Mouse (Mus musculus): Measurements from ENCODE around the gene Gm15517. TPM values are rescaled to one million over a fixed set of nuclear protein-coding genes. Genes with fewer than 3 reads are reported as not detected.
"Not testable (repeated sequence)": the region's sequence is repeated elsewhere in the genome, so short reads cannot be mapped to it uniquely, and the experiment has no call there.

Gm15517 gene
- total RNA-seq, 2 experiments from 2014 or later: not detected

- no peak for DNase-seq (ENCODE audit: extremely low spot score in 1 of 2, low spot score in 1 of 2)
Observed at GRCm38 (mm10) chr7:44268117-44268516, 6.9 kb downstream of the Gm15517 start.

GRCm38 (mm10) chr7:44269397-44269796, 8.2 kb downstream of the Gm15517 start:
- DNase-seq (ENCODE audit: extremely low spot score in 1 of 2, low spot score in 1 of 2): no peak

- no peak for DNase-seq (ENCODE audit: extremely low spot score in 1 of 2, low spot score in 1 of 2)
Observed at GRCm38 (mm10) chr7:44271309-44271708, 10.1 kb downstream of the Gm15517 start.

GRCm38 (mm10) chr7:44272546-44272945, 11.3 kb downstream of the Gm15517 start:
- no peak for DNase-seq (ENCODE audit: extremely low spot score in 1 of 2, low spot score in 1 of 2)

DNA sequence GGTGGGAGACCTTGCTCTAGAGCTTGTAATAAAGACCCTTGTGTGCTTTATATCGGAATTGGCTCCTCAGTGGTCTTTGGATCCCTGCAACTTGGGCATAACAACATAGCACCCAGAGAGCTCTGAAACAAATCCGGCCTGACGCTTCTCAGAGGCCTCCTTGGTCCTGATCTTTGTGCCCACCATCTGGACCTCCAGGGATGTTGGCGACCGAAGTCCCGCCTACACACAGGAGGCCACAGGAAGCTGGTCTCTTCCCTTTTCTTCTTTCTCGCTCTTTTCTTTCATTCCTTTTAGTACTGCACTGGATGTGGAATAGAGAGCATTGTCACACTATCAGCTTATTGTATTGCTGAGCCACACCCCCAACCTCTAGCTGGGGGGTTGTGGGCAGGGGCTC, 12.2 kb downstream of the Gm15517 start:
- no peak for DNase-seq (ENCODE audit: extremely low spot score in 1 of 2, low spot score in 1 of 2)

GRCm38 (mm10) chr7:44274096-44274495, 12.8 kb downstream of the Gm15517 start:
- DNase-seq (ENCODE audit: extremely low spot score in 1 of 2, low spot score in 1 of 2): no peak

DNA sequence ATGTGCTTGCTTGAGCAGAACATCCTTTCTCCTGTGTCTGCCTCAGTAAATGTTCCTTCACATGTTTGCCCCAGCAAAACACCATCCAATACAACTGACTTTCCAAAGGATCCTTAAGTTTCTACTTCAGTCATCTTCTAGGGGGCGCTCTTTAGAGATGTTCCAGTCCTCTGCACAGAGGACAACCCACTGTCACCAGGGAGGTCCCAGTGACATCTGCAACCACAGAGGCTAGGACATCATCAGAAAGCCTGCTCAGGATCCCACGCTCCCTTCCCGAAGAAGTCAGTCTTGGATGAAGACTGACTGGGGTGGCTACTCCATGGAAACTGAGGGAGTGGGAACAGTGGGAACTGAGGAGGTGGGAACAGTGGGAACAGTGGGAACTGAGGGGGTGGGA, 14.3 kb downstream of the Gm15517 start:
- DNase-seq (ENCODE audit: extremely low spot score in 1 of 2, low spot score in 1 of 2): no peak

DNA sequence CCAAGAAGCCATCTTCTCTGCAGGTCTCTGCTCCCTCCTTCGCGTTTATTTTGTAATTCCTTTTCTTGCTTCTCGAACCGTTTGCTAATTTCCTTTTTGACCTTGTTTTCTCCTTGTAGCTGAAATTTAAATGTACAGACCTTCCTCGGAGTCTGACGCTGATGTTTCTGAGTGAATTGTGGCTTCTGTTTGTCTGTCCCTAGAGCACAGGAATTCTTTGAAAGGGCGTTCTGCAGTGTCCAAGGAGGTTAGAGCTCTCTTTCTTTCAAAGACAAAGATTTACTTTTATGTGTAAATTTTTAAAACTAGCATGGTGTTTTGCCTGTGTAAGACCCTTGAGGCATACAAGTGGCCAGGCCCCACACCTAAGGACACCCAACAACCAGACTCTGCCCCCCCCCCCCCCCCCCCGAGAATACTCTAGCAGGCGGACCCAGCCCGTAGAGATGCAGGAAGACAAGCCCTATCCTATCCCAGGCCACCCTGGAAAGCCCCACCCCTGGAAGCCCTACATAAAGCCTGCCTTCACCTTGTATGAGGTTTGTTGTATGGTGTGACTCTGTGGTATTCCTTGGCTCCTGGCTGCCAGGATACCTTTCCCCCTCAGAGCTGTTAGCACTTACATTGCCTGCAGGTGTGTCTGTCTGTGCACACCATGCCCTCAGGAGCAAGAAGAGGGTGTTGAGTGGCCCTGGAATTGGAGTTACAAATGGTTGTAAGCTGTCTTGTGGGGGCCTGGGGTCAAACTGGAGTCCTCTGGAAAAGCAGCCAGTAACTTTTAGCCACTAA, 15.4 kb downstream of the Gm15517 start:
- DNase-seq (ENCODE audit: extremely low spot score in 1 of 2, low spot score in 1 of 2): no peak

DNA sequence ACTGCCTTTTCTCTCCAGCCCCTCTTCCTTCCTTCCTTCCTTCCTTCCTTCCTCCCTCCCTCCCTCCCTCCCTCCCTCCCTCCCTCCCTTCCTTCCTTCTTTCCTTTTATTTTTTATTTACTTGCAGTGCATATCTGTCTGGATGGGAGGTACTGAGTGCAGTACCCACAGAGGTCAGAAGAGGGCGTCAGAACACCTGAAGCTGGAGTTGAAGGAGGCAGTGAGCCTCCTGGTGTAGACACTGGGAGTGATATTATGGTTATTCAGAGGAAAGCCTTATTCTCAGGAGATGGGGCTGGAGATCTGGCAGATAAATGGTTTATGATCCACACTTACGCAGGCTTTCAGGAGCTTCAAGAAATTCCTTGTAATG, 16.0 kb downstream of the Gm15517 start:
- DNase-seq (ENCODE audit: extremely low spot score in 1 of 2, low spot score in 1 of 2): peak in 1 of 2 experiments; percentile 62

DNA sequence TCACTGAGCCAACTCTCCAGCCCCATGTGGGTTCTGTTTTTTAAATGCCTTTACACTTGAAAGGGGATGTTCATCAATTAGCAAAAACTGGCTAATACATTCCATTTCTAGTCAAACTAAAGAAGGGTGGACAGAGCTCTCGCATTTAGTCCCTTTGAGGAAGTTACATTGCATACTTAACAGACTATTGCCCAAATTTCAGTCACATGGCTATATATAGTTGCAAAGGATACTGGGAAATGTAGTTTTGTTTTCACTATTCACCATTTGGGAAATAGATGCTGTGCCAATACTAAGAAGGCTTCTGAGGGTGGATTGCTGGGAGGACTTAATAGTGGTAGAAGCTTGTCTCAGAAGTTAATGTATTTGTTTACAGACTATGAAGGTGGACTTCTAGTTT, 19.7 kb downstream of the Gm15517 start:
- DNase-seq (ENCODE audit: extremely low spot score in 1 of 2, low spot score in 1 of 2): no peak

DNA sequence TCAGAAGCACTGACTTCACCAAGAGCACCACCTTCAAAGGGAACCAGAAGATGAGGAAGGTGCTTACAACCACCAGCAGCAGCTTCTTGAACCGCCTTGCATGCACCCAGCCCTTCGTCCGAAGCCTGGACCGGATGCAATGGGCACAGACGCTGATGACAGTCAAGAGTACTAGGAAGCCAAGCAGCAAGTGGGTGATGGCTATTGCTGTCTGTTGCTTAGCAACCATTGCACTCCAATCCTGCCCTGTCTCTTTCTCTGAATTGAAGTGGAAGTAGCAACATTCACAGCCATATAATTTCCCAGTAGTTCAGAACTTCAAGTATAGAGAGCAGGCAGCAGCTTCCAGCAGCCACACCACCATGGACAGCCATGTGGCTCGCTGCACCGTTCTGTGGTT, 20.3 kb downstream of the Gm15517 start:
- no peak for DNase-seq (ENCODE audit: extremely low spot score in 1 of 2, low spot score in 1 of 2)

DNA sequence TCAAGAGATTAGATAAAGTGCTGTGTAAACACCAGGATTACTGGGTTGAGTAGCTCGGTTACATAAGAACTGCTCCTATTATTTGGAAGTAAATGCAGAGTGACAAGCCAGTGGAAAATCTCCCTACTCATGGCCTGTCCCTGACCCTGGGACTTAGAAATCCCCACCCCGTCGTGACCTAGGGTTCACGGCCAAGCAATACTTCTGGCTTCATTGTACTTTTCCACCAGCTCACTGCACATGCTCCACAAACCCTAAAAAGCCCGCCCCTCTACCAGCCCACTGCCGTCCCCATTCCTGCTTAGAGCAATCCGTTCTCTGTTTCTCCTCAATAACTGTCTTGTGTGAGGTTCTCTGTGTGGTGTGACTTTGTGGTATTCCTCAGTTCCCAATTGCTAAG, 26.5 kb downstream of the Gm15517 start:
- no peak for DNase-seq (ENCODE audit: extremely low spot score in 1 of 2, low spot score in 1 of 2)

GRCm38 (mm10) chr7:44290986-44291385, 29.7 kb downstream of the Gm15517 start:
- DNase-seq (ENCODE audit: extremely low spot score in 1 of 2, low spot score in 1 of 2): no peak

GRCm38 (mm10) chr7:44291418-44291817, 30.2 kb downstream of the Gm15517 start:
- no peak for DNase-seq (ENCODE audit: extremely low spot score in 1 of 2, low spot score in 1 of 2)

DNA sequence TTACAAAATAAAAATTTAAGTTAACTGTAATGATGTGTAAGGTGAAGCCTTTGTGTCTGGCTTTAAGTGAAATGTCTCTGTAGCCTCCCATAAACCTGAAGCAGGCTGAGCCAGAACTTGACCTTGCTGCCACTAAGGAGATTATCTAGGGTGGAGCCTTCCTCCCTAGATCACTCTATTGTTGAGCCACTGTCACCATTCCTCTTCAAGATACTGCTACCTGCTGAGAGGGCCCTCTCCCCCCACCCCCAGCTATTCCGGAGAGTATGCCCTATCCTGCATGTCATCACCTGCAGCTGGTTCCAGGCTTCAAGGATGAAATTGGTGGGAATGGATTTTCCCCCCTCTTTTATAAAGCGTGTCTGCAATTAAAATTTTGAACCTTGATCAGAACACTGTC, 36.3 kb downstream of the Gm15517 start:
- not testable (repeated sequence) for DNase-seq (ENCODE audit: extremely low spot score in 1 of 2, low spot score in 1 of 2)

- no peak for DNase-seq (ENCODE audit: extremely low spot score in 1 of 2, low spot score in 1 of 2)
Observed at GRCm38 (mm10) chr7:44303346-44304340, 42.4 kb downstream of the Gm15517 start.

GRCm38 (mm10) chr7:44304463-44304774, 43.2 kb downstream of the Gm15517 start:
- no peak for DNase-seq (ENCODE audit: extremely low spot score in 1 of 2, low spot score in 1 of 2)

DNA sequence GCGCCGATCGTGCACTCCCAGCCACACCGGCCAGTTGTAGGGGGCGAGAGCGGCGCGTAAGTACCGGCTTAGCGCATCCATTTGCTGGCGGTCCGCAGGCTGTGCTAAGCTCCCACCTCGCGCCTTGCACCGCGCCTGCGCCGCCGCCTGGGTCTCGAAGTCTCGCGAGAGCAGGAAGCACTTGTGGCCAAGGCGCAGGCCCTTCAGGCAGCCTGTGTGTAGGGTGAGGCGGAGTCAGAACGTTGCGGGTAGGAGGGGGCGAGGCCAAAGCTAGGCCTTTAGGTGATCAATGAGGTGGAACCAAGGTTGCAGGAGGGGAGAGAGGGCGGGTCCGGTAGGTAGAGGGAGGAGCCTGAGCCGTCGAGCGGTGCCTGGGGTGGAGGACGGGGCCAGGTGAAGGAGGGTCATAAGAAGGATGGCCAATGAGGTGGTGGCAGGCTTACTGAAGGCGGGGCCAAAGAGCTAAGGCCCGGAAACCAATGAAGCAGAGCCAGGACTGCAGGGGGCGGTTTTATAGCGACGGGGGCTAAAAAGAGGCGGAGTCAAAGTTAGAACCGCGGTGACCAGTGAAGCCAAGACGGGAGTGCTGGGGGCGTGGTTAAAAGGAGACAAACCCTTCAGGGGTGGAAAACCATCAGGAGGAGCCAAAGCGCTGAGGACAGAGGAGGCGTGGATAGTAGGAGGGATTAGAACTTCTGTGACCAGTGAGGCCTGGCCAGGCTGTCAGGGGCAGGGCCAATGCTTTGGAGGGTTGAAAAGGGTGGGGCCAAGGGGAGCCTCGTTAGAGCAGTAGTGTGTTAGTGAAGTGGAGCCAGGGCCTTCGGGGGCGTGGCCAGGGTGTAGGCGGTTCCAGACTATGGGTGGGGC, 43.8 kb downstream of the Gm15517 start:
- peak; percentile 89 to 97 for DNase-seq (ENCODE audit: extremely low spot score in 1 of 2, low spot score in 1 of 2)

GRCm38 (mm10) chr7:44305686-44306085, 44.4 kb downstream of the Gm15517 start:
- no peak for DNase-seq (ENCODE audit: extremely low spot score in 1 of 2, low spot score in 1 of 2)

GRCm38 (mm10) chr7:44306516-44307240, 45.4 kb downstream of the Gm15517 start, which contains the start of gene Clec11a:
Clec11a (minus strand) TSS chr7:44306902.
- no peak for DNase-seq (ENCODE audit: extremely low spot score in 1 of 2, low spot score in 1 of 2)

Measured in layer of hippocampus, postnatal 25 days (tissue).